ENCODE assay signal across 14 mouse cellular contexts in the genomic region with DNA sequence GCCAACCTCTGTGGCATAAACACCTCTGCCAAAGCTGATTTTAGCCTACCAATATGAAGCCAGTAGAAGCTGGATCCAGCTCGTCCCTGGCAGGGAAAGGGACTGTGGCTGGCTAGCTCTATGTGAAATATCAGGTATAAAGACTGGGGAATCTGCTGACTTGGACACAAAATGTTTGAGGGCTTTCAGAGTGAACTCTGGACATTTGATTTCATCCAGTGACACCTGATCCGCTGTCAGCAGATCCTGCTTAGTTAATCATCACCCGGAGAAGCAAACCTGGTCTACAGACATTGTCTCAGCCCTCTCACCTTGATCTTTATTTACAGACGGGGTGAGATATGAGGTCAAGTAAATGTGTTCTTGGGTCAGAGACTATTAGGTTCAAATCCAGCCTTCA.
DNase-seq lines count a peak whose midpoint lies in the region; ATAC-seq lines count a peak whose summit lies in the region.
"Had no signal": no experiment of that assay in that cellular context is flagged by ENCODE, and none has a peak within 500 bp of the region (broad histone marks: within the 10 kb centered on the region; RNA-seq: fewer than 3 reads in every experiment).

No protein-coding gene starts in this region.

- no peaks in the 10 kb centered on the region for H3K36me3 ChIP-seq in stomach, embryonic 15.5 days
- H3K36me3 ChIP-seq: midbrain, embryonic 13.5 days had no signal

- ATAC-seq in stomach, embryonic 15.5 days (ENCODE audit: insufficient read depth, low FRiP score, low read depth), result peak; percentile 70; the same call in 1 of the 2 replicates
- ATAC-seq in frontal cortex, adult (ENCODE audit: low TSS enrichment), result no peak
- ATAC-seq: midbrain, embryonic 13.5 days had no signal

- H3K4me1 ChIP-seq in stomach, embryonic 15.5 days, result peaks cover 4% of the 10 kb centered on the region; the same call in 1 of the 2 replicates
- H3K4me1 ChIP-seq: midbrain, embryonic 13.5 days had no signal

- peak; percentile 44 for DNase-seq in gastrocnemius, postnatal 14 days
- peak; percentile 62 for DNase-seq in kidney, adult 18-20 months
- DNase-seq in kidney, postnatal 4 days, result peak; percentile 21 to 29
- DNase-seq in layer of hippocampus, postnatal 36 days, result no peak
- DNase-seq in left cerebral cortex, postnatal 36 days (ENCODE audit: low spot score in 2 of 2), result no peak
- DNase-seq: adrenal gland, postnatal 10 days; cerebellum, adult 11-12 months; left cerebral cortex, postnatal 4 days; lung, postnatal 14 days had no signal

- WGBS in stomach, embryonic 15.5 days, result 53% methylated on average over 4 of the region's 4 CpGs

- no peak overlapping the region for H3K4me2 ChIP-seq in stomach, embryonic 15.5 days
- H3K4me2 ChIP-seq: midbrain, embryonic 13.5 days had no signal

- H3K9ac ChIP-seq in stomach, embryonic 15.5 days, result no peak overlapping the region
- H3K9ac ChIP-seq: midbrain, embryonic 13.5 days had no signal

- no peak overlapping the region for H3K27ac ChIP-seq in stomach, embryonic 15.5 days
- H3K27ac ChIP-seq: midbrain, embryonic 13.5 days had no signal

- H3K27me3 ChIP-seq in stomach, embryonic 15.5 days (replicated peaks), result no peaks in the 10 kb centered on the region
- H3K27me3 ChIP-seq: CH12.LX; midbrain, embryonic 13.5 days had no signal

- no peak overlapping the region for H3K4me3 ChIP-seq in stomach, embryonic 15.5 days (replicated peaks)
- H3K4me3 ChIP-seq: erythroblast, embryonic 14.5 days; midbrain, embryonic 13.5 days had no signal

- intact Hi-C loops in gastrocnemius, postnatal 14 days (cut with DNase I; ENCODE audit: low total_unique reads), result no loop called here
- intact Hi-C loops in left cerebral cortex, postnatal 36 days (cut with DNase I), result no loop called here

- no peaks in the 10 kb centered on the region for H3K9me3 ChIP-seq in stomach, embryonic 15.5 days
- H3K9me3 ChIP-seq: midbrain, embryonic 13.5 days had no signal

Comparison
In these comparisons a context has a peak if more than half of its experiments do, and no peak if none do; other contexts are left out.
1. DNase-seq: peak in gastrocnemius, postnatal 14 days (single experiment), kidney, adult 18-20 months (single experiment) and kidney, postnatal 4 days (2 of 2); none in layer of hippocampus, postnatal 36 days (0 of 2) and left cerebral cortex, postnatal 36 days (0 of 2).